Mouse (Mus musculus): Measurements from ENCODE around the gene Gm12216.
"Not testable (repeated sequence)": the region's sequence is repeated elsewhere in the genome, so short reads cannot be mapped to it uniquely, and the experiment has no call there.

Gene Gm12216

DNA sequence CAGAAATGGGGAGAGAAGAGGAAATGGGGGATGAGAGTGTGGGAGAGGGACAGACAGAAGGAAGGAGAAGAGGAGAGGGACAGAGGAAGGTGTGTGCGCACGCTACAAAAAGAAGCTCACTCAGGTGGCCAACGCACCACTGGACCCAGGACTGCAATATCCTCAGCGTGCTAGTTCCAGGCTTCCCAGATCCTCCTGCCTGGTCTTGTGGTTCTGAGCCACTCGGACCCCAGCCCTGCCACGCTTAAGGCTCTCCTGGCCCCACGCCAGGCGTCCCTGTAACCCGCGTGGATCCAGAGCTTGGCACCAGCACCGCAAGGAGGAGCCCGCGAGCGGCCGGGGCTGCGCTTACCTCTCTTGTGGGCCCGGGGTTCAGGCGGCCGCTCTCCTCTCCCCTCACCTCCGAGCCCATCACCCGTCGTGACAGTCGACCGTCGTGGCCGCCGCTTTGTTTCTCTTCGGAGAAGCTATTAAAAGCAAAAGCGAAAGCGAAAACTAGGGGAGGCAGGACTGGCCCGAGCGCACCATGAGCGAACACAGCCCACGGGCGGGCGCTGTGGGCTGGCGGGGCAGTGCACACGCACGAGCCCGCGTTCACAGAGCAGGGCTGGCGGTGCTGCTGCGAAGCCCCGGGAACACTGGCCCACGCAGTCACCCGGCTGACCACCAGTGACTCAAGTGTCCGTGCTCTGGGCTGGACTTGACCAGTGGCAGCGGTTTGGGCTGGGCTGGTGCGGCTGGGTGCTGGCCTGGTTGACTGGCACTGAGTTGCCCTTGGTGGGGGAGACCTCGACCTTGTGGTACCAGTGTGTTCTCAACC lies at the start of gene Gm12216:
Gene Gm12216, minus strand, starts transcription at position 496 of the 820 bp plus-strand sequence.
- peak; percentile 70 for DNase-seq

DNA sequence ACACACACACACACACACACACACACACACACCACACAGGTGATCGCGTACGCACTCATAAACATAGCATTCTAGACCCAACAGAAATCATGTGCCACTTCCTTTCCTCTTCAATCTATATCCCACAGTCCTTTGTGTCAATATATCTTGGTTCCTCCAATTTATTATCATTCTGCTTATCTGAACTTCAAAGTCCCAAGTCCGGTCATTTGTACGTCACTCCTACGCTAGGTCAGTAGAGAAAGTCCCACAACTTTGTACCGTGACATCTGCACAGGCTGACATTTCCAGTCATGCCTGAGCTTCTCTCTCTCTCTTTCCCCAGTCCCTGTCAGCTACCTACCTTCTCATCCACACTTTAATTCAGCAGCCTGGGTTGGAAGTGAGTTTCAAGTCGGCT lies 49.6 kb upstream of the Gm12216 start:
- no peak for DNase-seq

DNA sequence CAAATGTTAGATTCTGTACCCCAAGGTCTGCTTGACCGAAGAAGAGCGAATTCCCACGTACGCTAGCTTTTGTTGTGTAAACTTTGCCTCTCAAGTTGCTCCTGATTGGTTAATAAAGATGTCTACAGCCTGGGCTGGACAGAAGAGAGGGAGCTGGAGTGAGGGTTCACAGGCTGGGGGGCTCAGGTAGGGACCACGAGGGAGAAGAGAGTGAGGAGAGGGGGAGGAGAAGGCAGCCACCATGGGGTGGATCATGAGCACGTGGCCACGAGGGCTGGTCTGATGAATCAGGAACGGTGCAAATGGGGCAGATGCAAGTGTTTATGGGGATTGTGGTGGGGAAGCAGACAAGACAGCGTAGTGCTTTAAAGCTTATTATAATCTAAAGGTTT lies 45.5 kb upstream of the Gm12216 start:
- no peak for DNase-seq

GRCm38 (mm10) chr11:53903781-53904533 lies 44.9 kb upstream of the Gm12216 start:
- DNase-seq: peak; percentile 93

- no peak for DNase-seq
Measured at GRCm38 (mm10) chr11:53902741-53903140, 43.7 kb upstream of the Gm12216 start.

- no peak for DNase-seq
Measured at GRCm38 (mm10) chr11:53900991-53901390, 41.9 kb upstream of the Gm12216 start.

- no peak for DNase-seq
Measured at GRCm38 (mm10) chr11:53899981-53900380, 40.9 kb upstream of the Gm12216 start.

DNA sequence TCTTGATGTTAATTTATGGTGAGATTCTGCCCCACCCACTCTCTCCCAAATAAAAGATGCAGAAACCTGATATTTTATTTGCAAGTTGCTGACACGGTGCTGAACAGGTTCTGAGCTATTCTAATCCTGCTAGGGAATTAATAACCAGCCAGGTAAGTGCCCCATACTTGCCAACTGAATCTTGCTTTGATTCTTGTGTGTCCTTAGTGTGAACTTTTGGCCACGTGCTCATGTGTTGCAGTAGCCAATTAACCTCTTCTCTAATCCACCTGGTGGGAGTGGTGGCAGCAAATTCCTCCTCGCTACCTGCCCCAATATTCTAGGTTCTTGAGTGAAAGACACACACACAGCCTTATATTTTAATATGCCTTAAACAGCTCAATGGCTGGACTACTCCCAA lies 39.9 kb upstream of the Gm12216 start:
- DNase-seq: peak; percentile 23

DNA sequence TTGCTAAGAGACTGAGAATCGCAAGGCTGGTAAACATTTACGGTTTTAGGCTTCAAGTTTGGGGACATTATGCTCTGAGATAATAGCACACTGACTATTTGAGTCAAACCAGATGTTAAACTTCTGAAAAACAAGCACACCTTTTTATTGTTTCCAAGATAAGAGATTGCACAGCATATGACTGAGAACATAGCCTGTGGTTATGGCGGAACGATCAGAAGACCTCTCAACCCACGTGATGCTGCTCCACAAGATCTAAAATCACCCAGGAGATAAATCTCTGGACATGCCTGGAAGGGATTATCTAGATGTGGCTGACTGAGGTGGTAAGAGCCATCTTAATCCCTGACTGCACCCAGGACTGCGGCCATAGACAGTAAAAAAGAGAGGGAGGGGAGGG lies 37.9 kb upstream of the Gm12216 start:
- DNase-seq: no peak

- no peak for DNase-seq
Measured at GRCm38 (mm10) chr11:53893451-53893850, 34.4 kb upstream of the Gm12216 start.

GRCm38 (mm10) chr11:53892716-53893416 lies 33.8 kb upstream of the Gm12216 start:
- peak; percentile 66 for DNase-seq

DNA sequence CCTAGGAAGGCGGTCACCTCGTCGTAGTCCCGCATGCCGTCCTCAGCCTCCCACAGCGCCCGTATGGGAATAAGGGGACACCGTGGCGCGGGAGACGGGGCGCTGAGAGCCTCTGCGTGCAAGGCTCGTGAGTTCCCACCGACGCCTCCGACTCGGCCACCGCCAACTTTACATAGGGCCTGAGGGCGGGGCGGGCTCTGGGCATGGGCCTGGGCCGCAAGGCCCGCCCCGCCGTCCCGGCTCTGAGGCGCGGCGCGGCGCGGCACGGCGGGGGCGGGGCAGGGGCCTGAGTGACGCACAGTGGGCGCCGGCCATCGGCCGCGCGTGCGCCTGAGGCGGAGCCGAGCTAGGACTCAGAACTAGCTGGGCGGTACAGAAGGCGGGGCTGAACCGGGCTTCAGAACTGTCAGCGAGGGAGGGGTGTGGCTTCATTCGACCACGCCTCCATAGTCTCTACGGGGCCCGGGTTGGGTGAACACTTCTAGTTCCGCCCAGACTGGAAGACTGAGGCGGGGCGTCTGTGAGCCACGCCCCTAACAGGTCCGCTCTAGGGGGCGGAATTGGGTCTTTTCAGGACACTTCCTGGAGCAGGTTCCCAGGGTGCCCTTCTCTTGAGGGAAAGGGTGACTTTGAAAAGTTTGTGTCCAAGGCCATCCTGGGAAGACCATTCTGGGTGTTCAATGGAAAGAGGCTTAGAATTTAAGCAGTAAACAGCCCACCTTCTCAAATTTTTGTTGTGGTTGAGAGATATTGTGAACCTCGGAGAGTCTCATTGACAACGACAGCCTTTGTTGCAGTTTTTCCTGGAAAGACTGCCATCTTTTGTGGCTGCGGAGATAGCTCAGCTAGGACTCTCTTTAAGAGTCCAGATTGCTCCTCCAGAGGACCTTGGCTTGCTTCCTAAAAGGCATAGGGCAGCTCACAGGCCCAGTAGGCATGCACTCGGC lies 32.7 kb upstream of the Gm12216 start, which contains the start of gene Slc22a5:
Gene Slc22a5, minus strand, starts transcription at position 156 of the 947 bp plus-strand sequence.
- DNase-seq: peak; percentile 100

GRCm38 (mm10) chr11:53890906-53891504 lies 31.9 kb upstream of the Gm12216 start:
- peak; percentile 36 for DNase-seq

DNA sequence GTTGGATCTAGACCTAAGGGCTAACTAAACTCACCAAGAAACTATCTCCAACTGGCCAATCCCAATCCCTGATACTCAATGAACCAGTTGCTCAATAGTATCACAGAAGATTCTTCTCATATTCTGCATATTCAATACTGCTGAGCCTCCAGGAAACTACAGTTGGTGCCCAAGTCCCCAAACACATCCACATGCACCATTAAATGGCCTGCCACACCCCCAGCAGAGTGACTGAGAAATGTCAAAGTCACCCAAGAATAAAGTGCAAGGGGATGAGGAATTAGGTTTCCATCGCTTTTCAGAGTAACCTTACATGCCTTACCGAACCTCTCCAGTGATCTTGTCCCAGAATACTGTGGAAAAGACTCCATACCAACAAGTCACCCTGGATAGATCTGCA lies 31.2 kb upstream of the Gm12216 start:
- DNase-seq: no peak

DNA sequence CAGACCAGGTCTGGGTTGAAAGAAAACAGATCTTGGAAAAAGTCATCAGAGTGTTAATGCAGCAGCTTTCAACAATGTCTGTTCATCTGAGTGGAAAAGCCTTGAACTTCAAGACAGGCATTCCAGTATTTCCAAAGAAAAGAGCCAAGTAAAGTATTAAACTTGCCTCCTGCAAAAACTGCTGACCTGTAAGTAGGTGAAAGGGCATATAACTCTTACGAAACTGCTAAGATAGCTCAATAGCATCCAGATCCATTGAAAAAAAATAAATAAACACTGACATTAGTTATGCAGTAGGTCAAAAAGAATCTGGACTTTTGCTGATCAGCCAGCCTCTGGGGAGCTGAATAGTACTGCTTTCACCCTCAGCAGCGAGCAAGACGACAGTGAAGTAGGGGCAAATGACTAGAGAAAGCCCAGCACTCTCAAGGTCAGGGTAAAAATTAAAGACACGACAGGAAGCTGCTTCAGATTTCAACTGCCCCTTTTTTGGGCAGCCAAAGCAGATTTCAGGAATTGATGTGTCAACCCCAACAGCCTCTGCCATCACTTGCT lies 30.1 kb upstream of the Gm12216 start:
- peak; percentile 35 for DNase-seq

DNA sequence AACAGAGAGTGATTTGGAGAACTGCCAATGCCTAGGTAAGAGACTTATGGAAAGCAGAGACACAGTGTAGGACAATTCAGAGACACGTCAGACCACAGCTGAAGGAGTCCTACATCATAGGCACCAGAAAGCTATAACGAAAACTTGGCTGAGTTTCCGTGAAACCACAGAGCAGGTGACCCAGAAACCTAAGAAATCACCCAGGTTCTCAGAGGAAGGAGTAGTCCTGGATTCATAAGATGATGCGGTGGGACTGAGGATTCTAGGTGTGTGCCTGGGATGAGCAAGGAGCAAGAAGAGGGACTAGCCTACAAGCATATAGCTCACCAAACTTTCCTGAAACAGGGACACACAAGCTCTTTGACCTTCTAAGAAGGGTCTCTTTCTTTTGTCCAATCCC lies 29.2 kb upstream of the Gm12216 start:
- DNase-seq: no peak

DNA sequence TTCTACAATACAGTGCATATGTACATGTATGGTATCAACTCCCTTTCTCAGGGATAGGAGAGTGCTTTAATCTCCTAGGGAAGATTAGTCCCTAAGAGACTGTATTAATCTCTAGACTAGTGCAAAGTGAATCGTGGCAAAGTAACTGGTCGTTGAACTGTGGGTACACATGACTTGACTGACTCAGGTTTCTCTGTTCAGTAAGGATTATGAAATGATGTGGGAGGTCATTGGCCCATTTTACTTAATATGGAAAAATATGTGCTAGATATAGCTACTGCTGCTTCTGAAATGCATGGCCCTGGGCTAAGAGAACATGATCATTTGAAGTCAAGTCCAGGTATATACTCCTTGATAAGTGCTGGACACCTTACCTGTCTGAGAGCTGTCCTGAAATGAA lies 24.2 kb upstream of the Gm12216 start:
- no peak for DNase-seq

GRCm38 (mm10) chr11:53878096-53878495 lies 19.0 kb upstream of the Gm12216 start:
- not testable (repeated sequence) for DNase-seq

DNA sequence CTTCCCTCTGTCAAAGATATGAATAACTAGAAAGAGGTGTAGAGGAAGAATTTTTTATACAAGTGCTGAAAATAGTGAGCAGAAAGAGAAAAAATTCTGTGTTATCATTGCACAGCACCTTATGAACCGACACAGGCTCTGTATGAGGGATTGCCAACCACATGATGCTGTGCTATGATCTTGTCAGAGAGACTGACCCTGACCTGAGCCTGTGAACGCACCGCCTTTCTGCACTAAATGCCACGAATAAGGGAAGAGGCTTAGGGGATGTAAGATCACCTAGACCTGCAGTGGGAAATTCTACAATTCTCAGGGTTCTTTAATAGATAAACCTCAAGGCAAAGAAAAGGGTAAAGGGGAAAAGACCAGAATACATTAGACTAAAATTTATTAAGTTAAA lies 17.4 kb upstream of the Gm12216 start:
- DNase-seq: no peak

DNA sequence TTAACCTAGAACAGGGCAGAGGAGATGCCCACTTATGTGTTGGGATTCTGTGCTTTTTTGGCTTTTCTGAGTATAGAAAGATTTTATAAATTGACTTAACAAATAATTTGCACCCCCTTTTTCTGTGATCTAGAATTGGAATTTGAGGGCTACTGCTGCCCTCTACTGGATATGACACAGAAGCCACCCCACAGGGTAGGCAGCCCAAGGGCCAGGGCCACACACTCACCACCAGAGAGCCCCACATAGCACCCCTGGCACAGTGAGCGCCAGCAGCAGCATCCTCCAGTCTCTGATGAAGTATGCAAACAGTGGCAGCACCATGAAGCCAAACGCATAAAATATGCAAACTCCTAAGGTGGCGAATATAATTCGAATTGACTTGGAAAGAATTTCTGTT lies 15.7 kb upstream of the Gm12216 start:
- no peak for DNase-seq

DNA sequence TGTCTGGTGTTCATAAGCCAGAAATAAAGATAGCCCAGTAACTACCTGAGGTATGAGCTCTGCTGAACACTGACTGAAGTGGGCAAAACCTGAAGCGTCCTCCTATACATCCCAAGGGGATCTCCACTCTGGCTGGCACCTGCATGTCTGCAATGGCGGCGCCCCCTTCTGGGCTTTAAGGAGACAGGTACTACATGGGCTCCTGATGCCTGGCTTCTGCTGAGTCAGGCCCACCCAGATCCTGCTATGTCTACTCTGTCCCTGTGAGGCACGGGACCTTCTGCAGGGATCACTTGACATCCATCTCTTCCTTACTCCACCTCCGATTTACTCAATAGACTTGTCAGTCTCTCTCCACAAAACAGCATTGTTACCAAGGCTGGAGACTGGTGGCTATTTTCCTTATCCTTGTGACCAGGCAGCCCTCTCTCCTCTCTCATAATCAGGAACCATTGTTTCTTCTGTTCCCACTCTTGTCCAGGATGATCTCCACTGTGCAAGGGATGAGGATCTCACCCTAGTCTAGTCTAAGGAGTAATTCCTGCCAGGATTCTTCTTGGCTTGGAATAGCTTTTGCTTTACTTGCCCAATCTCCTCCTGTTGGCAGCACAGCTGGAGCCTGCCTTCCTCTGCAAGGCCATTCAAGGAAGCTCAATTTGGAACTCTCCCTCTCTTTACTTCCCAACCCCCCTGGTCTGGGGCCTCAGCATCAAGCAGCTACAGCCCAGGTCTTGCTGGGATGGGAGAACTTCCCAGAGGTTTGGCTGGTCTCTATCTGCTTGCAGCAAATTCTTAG lies 15.1 kb upstream of the Gm12216 start:
- DNase-seq: not testable (repeated sequence)

All from lung, postnatal 36 days (tissue).